Mouse (Mus musculus) CD4-positive, CD25-positive, alpha-beta regulatory T cell (primary cell): ENCODE measurements around the gene Awat1. TPM values are rescaled to one million over a fixed set of nuclear protein-coding genes. Genes with fewer than 3 reads are reported as not detected.

ENCODE experiments used
- polyA plus RNA-seq: library from polyadenylated mRNA; unstranded; fragments of 100-300 nt; shearing (Covaris generic); gene quantifications from one replicate; pipeline ENCODE4 v1.2.1, GENCODE M21; 2017

Gene Awat1
- polyA plus RNA-seq: not detected

DNA sequence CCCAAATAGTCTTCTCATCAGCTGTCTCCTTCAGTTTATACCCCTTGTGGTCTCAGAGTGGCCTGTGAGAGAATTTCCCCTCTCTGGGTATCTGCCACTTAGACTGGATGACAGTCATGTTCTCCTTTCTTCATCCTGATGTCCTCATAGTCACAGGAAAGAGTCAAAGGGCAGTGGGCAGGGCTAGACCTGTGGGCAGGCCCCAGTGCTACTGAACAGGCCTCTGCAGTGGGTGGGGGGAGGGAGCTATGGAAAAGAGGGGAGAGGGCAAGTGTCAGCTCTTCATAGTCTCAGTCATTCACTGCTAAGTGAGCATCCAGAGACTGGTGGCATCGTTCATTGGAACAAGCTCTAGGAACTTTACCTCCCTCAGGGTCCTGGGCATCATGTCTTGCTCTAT lies at the start of gene Awat1:
TSS of gene Awat1 (plus strand) at position 301 of the 400 bp plus-strand sequence.

DNA sequence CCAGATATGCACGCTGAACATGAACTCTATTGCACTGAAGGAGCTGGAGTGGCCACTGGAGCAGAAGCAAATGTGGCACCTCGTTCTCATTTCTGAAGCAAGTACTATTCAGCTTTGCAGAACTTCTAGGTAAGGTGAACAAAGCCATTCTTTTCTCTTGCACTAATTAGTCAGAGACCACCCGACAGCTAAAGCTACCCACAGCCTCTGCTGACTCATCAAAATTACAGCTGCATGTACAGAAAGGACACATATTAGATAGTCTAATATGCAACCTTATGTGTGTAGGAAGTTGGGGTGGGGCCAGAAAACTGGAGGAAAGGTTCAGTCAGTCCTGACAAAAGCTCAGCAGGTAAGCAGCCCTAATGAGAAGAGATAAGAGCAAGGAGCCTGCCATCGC lies 47.6 kb upstream of the Awat1 start, which contains the start of gene Dgat2l6:
TSS of gene Dgat2l6 (plus strand) at position 368 of the 400 bp plus-strand sequence.

DNA sequence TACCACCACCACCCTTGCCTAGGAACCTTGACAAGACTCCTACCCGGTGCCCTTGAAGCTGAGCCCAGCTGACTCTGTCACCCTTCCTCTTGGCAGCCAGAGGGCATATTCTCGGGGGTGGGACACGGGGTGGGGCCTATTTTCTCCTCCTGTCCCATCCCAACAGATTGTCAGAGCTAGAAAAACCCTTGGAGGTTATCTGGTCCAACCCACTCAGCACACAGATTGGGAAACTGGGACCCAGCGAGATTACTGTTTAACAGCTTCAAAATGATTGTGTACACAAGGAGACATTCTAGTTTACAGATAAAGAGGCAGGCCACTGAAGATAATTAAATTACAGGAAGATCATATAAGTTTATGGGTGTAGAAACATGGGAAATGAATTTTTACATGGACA lies 22.7 kb downstream of the Awat1 start, which contains the start of gene P2ry4:
TSS of gene P2ry4 (minus strand) at position 79 of the 400 bp plus-strand sequence.

DNA sequence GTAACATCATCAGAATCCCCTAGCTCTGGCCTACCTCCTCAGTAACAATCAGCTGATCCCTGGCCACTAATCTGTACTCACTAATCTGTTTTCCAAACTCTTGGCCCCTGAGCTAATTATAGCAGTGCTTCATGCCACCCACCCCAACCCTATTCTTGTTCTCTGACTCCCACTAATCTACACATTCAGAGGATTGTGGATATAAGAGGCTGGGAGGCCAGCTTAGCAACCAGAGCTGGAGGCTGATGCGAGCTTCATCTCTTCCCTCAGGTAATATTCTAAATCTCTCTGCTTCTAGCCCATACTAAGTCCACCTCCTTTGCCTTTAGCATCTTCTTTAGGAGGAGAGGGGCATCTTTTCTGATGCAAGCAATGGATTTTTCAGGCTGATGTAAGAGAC lies 33.3 kb downstream of the Awat1 start, which contains the start of gene Arr3:
TSS of gene Arr3 (plus strand) at position 184 of the 400 bp plus-strand sequence.

DNA sequence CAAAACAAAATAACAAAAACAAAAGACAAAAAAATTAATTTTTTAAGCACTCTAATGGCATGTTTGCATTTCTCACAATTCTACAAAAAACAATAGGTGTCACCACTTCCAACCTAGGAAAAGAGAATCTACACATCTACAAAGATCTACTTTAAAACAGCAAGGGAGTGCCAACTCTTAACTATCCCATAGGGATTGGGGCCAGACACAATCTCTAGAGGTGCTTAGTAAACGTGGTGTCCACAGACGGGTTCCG lies 53.4 kb downstream of the Awat1 start, which contains the start of gene Kif4:
TSS of gene Kif4 (plus strand) at position 192 of the 256 bp plus-strand sequence.

DNA sequence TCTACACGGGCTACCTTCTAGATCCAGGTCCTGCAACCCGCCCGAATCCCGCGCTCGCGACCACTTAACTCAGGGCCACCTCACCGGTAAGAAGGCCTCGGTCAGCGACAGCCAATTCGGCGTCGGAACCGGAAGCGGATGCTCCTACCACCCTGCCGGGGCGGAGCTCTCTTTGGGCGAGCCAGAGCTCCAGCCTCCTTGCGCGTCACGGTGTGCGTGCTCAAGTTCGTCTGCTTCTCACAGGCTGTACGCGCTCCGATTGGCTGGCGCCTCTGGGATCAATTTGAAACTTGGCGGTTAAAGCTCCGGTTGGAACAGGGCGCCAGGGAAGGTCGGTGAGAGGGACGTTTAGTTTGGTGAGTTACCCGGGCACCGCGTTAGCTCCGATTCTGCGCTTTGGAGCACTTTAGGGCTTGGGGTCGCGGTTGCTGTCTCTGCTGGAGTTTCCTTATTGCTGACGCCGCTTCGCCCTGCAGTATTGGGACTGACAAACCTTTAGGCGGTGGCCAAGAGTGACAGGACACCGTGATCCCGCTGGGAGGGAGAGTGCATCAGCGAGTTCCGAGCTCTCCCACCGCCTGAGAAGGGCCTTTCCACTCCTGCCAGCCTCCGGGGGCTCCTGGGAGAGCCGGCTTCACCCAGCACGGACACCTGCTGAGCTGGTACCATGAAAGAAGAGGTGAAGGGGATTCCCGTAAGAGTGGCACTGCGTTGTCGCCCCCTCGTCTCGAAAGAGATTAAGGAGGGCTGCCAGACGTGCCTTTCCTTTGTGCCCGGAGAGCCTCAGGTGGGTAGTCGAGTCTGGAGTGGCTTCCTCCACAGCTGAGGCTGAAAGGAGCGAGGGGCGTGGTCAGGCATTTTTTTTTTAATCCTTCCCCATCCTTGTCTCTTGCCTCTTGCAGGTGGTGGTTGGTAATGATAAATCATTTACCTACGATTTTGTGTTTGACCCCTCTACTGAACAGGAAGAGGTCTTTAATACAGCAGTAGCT lies 54.0 kb downstream of the Awat1 start, which contains the start of gene Pdzd11:
TSS of gene Pdzd11 (minus strand) at position 767 of the 992 bp plus-strand sequence.

Other genes with a start within 250 kb of the Awat1 start
- gene Otud6a, start 143.2 kb upstream of the Awat1 start, polyA plus RNA-seq: not detected
- 0.12 TPM for gene Awat2, start 129.5 kb upstream of the Awat1 start, polyA plus RNA-seq
- 33.2 TPM for gene Igbp1, start 78.0 kb upstream of the Awat1 start, polyA plus RNA-seq
- 0.05 TPM for gene Dgat2l6, start 47.4 kb upstream of the Awat1 start, polyA plus RNA-seq
- gene P2ry4, start 22.6 kb downstream of the Awat1 start, polyA plus RNA-seq: not detected
- not detected for gene Arr3, start 33.2 kb downstream of the Awat1 start, polyA plus RNA-seq
- gene Kif4, start 53.5 kb downstream of the Awat1 start, polyA plus RNA-seq: 0.77 TPM
- 47.5 TPM for gene Pdzd11, start 54.3 kb downstream of the Awat1 start, polyA plus RNA-seq
- gene Gdpd2, start 157.6 kb downstream of the Awat1 start, polyA plus RNA-seq: not detected
- gene Dlg3, start 195.5 kb downstream of the Awat1 start, polyA plus RNA-seq: 13.1 TPM